Mouse (Mus musculus) megakaryocyte, adult 5-6 weeks (primary cell): ENCODE data around the gene Prkar2b. TPM values are rescaled to one million over a fixed set of nuclear protein-coding genes. Genes with fewer than 3 reads are reported as not detected.

Experiments
- ATAC-seq: 2 replicates; pipeline ENCODE4 v1.8.0; 2016; ENCODE audit warnings: mild to moderate bottlenecking, inconsistent platforms; ENCODE audit not compliant: poor library complexity, severe bottlenecking
- total RNA-seq, 2 experiments: library from RNA; stranded (forward) in 1 of 2; stranded (reverse) in 1 of 2; fragments of 153-499, 151-499 nt in 1 of 2; fragments of 221-1000, 200-1000 nt in 1 of 2; gene quantifications; 2 replicates each; pipeline versions ENCODE4 v1.2.3 to v1.2.4; 2015 to 2017

Gene Prkar2b
- total RNA-seq, 2 experiments from 2014 or later: 36.2 to 43.6 TPM

DNA sequence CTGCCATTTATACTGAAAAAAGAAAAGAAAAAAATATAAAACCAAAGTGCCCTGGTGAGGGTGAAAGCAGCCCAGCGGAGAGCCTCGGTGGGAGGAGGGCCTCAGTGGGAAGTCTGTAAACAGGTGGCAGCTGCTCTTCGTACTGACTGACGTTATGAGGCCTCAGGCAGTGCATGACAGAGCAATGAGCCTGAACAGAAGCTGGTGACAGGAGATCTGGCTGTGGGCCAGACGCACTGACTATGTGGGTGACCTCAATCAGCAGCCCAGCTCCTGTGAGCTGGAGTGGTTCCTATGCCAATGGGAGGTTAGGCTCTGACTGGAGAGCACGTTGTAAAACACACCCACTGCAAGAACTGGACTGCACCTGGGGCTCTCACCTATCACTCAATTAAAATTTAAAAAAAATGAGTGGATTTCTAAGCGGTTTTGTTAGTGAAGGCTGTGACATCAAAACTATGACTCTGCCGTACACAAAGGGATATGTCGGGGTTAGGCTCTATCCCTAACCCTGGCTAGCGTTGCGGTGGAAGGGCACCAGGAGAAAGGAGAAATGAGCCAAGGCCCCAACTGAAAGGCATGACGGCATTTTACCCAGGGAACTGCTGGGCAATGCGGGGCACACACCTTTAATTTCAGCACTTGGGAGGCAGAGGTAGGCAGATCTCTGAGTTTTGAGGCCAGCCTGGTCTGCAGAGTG, 87.5 kb downstream of the Prkar2b start:
- peak; percentile 62 for ATAC-seq

DNA sequence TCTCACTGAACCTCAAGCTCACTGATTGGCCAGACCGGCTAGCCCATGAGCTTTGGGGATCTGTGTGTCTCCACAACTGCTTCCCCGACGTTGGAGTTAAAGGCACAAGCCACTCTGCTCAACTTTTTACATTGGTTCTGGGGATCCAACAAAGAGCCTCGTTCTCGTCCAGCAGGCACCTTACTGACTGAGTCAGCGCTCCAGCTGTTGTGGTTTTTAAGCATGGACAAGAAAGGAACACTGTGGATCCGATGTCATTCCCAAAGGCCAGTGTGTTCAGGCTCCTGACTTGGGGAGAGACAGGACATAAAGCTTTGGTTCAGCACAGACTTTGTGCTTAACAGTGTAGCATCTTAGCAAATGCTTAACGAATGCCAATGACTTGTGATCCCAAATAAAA, 89.5 kb downstream of the Prkar2b start:
- no peak for ATAC-seq

DNA sequence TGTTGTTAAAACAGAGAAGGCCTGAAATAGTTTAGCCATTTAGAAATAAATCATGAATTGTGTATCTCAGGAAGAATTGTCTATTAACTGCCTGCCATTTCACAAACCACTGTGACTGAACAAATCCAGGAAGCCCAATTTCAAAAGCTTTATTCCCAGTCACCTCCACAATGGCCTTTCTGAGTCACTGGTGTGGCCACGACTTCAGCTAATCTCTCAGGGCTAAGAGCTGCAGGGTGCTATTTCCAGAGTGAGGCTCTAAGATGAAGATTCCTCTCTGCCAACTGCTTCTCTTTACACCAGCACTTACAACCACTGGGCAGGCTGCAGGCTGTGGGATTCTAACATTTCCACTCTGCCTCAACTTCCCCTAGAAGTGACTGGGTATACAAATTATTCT, 92.0 kb downstream of the Prkar2b start:
- no peak for ATAC-seq

DNA sequence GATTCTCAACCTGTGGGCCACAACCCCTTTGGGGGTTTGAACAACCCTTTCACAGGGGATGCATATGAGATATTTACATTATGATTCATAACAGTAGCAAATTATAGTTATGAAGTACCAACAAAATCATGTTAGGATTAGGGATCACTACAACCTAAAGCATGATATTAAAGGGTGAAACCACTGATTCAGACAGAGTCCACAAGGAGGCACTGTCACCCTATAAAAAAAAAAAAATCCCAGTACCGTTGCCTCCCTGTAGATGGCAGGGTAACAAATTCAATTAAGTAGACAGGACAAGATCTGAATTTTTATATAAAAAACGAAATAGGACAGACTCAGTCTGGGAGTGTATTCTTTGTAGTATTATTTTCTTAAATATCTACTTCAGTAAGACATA, 93.6 kb downstream of the Prkar2b start:
- ATAC-seq: peak; percentile 97

DNA sequence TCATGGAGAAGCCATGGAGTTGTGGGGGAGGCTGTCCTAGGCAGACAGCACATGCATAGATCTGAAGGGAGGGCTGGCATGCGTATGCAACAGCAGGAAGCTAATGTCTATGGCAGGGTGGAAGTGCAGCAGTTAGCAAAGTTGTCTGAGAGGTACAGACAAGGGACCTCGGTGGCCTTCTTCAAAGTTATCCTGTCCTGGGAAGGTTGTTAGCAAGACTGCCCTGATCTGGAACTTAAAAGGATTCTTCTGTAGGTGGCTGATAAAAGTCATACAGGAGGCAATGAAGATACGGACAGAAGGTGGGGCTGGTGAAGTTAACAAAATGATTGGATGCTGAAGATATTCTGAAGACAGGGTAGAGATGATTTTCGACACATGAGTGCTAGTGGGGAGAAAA, 94.7 kb downstream of the Prkar2b start:
- peak; percentile 18; the same call in 1 of the 2 replicates for ATAC-seq

DNA sequence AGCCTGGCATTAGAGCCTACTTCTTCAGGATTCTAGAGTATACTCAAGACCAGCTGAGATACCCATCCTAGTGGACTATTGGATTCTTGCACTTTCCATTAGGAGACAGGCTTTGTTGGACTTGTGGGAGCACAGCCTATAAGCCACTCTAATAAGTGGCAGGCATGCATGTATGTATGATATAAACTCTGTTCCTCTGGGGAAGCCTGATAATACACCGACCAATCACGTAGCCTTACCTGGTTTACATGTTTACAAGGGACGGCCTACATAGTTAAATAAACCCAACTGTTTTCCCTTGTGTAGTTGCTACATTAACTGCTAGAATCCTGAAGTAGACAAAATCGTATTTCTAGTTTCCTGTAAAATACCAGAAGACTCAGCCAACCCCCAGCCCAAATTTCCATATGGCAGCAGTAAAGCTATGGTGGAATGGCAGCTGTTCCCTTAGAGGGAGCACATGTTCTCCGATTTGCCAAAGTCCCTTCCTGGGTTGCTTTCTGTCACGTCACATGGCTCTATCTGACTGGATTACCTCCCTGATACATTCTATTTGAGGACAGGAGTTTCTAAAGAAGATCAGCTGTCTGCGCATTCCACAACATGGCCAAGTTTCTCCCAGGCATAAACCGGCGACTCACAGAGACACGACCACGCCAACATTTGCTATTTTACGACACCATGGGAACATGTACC, 95.4 kb downstream of the Prkar2b start:
- ATAC-seq: no peak

DNA sequence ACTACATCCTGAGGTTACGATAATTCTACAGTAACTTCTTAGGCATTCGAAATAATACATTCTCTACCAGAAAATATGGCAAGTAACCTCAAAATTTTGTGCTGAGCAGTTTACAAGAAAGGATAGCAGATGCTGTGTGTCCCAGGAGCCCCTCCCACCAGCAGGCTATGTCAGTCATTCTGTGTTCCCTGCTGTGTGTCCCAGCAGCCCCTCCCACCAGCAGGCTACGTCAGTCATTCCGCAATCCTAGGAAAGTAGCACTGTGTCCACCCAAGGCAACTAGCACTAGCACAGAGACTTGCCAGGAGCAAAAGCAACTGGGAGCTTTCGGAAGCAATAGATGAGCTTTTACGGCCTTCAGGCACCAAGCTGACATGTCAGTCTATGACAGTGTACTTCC, 97.0 kb downstream of the Prkar2b start:
- ATAC-seq: no peak

DNA sequence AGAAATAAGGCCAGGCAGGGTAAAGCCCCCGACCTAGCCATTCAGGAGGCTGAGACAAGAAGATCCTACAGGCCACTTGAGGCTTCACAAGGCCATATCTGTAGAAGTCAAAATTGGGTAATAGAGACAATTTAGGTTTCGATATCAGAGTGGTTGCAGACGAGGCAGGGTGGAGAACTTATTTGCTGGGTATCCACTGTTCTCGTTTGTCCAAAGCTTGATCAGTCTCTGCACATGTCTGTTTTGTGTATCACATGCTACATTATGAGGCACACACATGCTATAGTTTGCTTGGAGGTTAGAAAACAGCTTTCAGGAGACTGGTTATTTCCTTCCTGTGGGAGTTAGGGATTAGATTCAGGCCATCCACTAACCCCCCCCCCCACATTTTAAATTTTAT, 105.3 kb downstream of the Prkar2b start:
- ATAC-seq: no peak

DNA sequence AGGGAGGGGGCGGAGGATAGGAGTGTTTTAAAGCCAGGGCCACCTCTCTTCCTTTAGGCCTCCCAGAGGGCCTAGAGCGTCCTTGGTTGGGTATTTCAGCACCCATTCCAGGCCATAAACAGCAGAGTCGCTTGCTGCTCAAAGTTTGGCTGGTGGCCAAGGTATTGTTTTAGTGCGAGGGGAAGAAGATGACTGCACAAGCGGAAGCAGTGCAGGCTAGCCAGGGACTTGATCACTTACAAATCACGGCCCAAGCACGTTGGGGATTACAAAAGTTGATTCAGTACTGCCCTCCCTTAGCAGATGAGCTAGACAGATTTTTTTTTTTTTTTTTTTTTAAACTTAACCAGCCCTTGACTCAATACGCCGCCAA, 110.5 kb downstream of the Prkar2b start:
- no peak for ATAC-seq

DNA sequence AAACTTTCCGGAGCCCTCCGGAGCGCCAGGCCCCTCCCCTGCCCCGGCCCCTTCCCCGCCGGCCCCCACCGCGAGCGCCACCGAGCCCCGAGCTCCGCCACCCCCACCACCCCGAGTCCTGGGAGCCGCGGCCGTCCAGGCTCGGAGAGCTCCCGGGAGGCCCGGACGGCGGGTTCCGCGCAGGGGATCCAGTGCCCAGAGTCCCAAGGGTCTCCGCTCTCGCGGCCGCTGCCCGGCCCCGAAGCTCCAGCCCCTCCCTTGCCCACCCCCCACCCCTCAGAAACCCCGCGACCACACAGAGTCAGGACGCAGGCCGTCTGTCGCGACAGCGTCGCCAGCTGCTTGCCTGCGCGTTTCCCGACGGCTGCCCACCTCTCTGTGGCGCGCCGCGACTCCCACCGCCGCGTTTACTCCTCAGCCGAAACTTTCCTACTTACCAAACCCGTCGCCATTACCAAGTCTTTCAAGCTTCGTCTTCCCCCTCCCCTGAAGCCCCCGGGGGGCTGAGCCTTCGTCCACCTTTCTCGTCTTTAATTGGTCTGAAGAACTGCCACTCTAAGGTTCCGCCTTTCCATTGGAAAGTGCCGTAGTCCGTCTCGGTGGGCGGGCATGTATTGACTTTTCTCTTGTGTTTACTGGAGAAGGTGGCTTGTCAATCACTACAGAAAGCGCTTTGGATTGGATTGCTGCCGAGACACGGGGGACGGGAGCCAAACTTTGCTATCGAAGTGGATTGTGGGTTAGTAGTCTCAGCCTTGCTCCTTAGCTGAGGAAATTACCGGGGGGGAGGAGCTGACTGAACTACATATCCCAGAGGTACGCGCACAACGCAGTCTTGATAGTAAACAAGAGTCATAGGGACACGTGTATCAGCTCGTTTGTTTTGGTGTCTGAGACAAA, 111.1 kb downstream of the Prkar2b start, which contains the start of gene Hbp1:
TSS of gene Hbp1 (minus strand) at position 777 of the 900 bp plus-strand sequence.
- ATAC-seq: peak; percentile 83

DNA sequence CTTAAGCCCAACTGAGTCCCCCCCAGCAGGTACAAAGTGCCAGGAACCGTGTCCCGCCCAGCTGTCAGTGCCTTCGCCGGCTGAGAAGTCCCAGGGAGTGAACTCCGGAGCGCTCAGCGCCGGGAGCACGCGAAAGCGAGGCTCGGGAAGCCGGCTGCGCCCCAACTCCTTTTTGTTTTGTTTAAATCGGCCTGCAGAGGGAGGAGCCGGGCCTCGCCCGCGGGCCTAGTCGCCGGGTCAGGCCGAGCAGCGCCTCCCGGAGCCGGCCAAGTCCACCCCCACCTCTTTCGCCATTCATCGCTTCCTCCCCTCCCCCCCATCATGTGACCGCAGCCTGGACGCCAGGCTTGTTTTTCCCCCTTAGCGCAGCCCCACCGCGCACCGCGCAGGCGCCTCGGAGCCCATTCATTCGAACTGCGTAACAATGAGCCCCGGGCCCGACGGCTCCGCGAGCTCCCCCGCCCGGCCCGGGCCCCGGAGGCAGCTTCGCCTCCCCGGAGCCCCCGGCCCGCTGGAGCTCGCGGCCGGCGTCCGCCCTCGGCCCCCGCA, 111.8 kb downstream of the Prkar2b start:
- ATAC-seq: peak; percentile 66

DNA sequence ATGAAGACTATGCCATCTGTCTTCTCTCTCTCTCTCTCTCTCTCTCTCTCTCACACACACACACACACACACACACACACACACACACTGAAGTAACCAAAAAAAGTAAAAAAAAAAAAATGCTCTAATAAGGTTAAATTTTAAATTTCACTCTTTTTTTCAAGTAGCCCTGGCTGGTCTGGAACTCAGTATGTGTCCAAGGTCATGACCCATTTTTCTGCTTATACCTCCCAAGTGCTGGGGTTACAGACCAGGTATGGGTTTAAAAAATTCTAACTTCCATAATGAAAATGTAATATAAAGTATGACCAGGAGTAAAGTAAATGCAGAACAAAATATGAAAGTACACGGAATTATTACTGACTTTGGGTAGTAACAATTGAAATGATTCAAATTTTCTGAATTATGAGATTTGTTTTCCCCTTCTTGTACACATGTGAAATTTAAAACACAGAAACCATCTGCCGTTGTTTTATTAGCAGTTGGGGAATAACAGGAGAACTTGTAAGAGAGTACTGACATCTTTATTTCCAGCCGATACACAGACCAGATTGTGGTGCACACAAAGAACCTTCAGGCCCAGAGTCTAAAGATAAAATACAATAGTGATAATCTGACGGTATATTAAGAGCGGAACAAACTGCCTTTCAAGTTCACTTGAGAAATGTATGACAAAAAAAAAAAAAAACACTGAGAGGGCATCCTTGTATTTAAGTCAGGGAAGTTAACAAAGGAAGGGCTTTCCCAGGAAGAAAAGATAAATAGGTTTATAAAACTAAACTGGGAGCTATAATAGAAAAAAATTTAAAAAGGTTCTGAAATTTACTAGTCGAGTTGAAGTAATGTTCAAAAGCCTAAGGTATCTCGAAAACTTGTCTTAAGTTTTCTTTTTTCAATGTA, 112.7 kb downstream of the Prkar2b start:
- ATAC-seq: no peak

DNA sequence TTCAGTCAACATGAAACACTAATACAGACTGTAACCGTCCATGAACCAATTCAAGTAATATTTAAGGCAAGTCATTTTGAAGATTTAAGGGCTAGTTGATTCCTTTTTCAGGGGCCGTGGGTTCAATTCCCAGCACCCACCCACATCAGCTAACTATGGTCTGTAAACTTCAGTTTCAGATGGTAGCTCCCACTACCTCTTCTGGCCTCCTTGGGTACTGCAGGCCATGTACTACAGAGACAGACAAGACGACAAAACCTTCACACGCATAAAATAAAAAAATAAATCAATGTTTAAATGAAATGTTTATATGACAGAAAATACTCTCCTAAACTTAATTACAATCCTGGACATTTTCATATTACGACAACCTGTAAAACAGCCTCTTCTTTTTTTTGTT, 113.6 kb downstream of the Prkar2b start:
- ATAC-seq: no peak

DNA sequence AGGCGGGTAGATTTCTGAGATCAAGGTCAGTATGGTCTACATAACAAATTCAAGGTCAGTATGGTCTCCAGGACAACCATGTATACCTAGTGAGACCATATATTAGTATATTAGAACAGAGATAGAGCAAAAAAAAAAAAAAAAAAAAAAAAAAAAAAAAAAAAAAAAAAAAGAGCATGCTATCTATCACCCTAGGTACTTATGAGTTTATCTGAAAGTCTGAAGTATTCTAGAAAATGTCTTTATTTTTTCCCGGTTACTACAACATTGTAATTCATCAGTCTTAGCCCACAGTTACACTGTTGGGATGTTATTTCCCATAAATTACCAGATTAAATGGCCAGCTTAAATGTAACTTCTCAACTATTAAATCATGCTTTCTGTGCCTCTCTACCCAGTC, 116.7 kb downstream of the Prkar2b start:
- ATAC-seq: no peak

DNA sequence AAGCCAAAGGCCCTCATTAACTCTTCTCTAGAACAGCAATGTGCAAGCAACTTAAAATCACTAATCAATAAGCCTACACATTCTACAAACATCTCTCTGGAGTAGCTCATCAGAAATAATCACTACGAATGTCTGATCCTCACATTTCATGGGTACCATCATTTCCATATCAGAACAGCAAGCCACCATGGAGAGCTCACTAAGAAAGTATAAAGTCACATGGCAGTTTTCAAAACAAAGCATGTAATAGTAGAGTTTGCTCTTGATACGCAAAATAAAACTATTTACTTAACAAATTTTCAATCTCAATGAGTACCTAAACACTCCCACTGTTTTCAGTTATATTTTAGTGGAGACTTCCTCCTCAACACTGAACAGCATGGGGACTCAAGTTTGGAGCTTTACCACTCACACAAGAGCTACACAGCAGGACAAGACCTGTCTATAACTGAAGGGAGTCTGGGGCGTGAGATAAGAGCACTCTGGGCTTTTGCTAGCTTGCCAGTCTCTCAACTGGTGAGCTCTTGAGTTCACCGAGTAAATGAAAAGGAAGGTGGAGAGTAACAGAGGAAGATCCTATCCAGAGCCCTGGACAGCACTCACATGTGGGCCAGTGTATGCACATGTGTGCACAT, 118.0 kb downstream of the Prkar2b start:
- ATAC-seq: 0 out of 2 replicates have a peak, but pooled peaks have one; percentile 18

DNA sequence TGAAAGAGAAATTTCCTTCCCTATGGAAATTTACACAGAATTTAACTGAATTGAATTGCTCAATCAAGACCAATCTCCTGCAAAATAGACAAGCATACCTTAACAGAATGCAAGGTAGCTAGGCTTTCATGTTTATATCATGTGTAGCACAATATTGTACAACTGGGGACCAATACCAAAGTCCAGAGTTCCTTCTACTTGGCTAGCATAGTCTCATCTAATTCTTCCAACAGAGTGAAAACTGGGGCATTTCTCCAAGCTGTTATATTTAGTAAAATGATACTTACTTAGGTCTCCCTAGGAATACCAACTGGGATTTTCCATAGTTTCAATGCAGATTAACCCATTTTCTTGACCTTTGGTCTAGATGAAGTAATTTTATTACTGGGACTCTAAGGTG, 122.1 kb downstream of the Prkar2b start:
- ATAC-seq: no peak

DNA sequence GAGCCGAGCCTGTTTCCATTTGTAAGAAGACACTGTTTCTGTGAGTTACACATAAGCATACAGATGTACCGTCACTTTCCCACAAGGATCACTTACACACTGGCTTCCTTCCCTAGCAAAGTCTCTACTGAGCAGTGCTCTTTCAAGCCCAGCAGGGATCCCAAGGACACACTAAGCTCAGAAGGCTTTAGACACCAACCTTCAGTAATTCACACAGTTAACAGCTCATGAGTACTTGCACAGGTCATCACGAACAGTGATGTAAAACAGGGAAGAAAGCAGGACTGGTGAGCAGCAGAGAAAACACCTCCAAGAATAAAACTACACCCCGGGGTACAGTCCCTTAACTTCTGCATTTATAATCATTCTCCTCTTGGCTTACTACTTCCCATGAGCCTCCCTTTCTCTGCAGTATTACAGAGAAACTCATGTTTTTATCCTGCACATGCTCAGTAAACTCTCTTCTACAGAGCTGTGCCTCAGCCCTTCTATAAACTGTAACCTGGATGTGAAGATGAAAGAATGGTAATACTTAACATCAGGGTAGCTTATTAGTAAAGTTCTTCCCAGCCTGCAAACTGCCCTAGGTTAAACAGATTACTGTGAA, 122.6 kb downstream of the Prkar2b start:
- no peak for ATAC-seq

DNA sequence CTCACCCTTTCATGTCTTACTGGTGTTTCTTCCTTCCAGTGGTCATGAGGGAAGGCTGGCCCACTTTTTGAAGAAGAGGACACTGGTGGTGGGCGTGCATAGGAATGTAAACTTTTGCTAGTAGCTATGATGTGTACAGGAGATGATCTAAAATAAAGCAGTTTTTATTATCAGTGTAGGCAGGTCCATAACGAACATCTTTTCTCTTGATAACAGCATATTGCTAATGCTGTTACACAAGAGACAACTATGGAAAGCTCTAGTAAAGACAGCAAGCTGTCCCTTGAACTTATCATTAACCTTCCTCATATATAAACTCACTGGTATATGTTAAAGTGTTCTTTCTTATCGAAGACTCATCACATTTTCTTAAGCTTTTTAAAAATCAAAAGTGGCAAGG, 123.5 kb downstream of the Prkar2b start:
- no peak for ATAC-seq

DNA sequence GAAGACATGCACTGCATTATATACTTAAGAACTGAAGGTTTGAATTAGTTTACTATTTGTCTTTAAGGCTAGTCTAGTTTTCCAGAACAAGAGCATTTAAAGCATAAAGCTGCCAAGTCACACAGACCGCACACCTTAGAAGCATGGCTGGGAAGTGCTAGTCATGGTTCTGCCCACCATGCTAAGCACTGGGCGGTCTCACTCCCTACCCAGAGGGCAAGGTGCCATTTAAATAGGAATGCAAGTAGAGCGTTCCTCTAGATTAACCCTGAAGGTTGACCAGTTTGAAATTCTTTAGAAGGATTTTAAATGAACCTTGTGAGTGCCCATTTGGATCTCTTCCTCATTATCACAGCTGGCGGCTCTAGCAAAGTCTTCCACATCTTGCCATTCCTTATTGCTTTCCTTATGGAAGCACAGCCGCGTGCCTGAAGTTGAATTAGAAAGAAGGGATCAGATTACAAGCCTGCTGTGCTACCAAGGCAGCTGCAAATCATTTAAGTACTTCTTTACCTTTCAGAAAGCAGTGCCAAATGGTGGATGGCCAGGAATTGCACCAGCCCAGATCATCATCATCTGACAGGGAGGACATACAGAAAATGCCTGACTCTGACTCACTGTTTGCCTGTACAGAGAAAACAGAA, 124.3 kb downstream of the Prkar2b start:
- ATAC-seq: no peak
